Mouse (Mus musculus) spleen, postnatal 4 days (tissue): ENCODE data around the gene Rbfox3.
A peak's percentile ranks its signal among the peaks of the same experiment; 100 is the strongest.

ENCODE experiments used
- DNase-seq, 2 experiments: peaks; one replicate each; pipeline ENCODE4 v3.0.0; 2022; ENCODE audit warnings: low spot score in 2 of 2

Rbfox3 gene

GRCm38 (mm10) chr11:118760296-118760988 is 151.0 kb downstream of the Rbfox3 start:
- DNase-seq: no peak

- DNase-seq: no peak
Observed at GRCm38 (mm10) chr11:118759228-118759627, 152.2 kb downstream of the Rbfox3 start.

- DNase-seq: no peak
Observed at GRCm38 (mm10) chr11:118758277-118758990, 153.0 kb downstream of the Rbfox3 start.

GRCm38 (mm10) chr11:118757488-118757887 is 153.9 kb downstream of the Rbfox3 start:
- DNase-seq: no peak

GRCm38 (mm10) chr11:118755003-118755402 is 156.4 kb downstream of the Rbfox3 start:
- no peak for DNase-seq

GRCm38 (mm10) chr11:118754535-118754934 is 156.9 kb downstream of the Rbfox3 start:
- no peak for DNase-seq

GRCm38 (mm10) chr11:118751879-118752616 is 159.3 kb downstream of the Rbfox3 start:
- DNase-seq: no peak

GRCm38 (mm10) chr11:118750745-118751330 is 160.6 kb downstream of the Rbfox3 start:
- DNase-seq: no peak

GRCm38 (mm10) chr11:118749541-118749940 is 161.9 kb downstream of the Rbfox3 start:
- no peak for DNase-seq

- DNase-seq: no peak
Observed at GRCm38 (mm10) chr11:118748622-118749021, 162.8 kb downstream of the Rbfox3 start.

GRCm38 (mm10) chr11:118745279-118745678 is 166.1 kb downstream of the Rbfox3 start:
- DNase-seq: no peak

GRCm38 (mm10) chr11:118744782-118745181 is 166.6 kb downstream of the Rbfox3 start:
- no peak for DNase-seq

- no peak for DNase-seq
Observed at GRCm38 (mm10) chr11:118742762-118743161, 168.6 kb downstream of the Rbfox3 start.

GRCm38 (mm10) chr11:118741262-118741661 is 170.1 kb downstream of the Rbfox3 start:
- no peak for DNase-seq

- peak in 1 of 2 experiments; percentile 68 for DNase-seq
Observed at GRCm38 (mm10) chr11:118740001-118740400, 171.4 kb downstream of the Rbfox3 start.

GRCm38 (mm10) chr11:118738855-118739832 is 172.3 kb downstream of the Rbfox3 start:
- peak; percentile 44 to 75 for DNase-seq

- DNase-seq: no peak
Observed at GRCm38 (mm10) chr11:118738323-118738722, 173.1 kb downstream of the Rbfox3 start.

GRCm38 (mm10) chr11:118737821-118738220 is 173.6 kb downstream of the Rbfox3 start:
- DNase-seq: no peak

GRCm38 (mm10) chr11:118736993-118737392 is 174.4 kb downstream of the Rbfox3 start:
- no peak for DNase-seq

- no peak for DNase-seq
Observed at GRCm38 (mm10) chr11:118731655-118732054, 179.7 kb downstream of the Rbfox3 start.

GRCm38 (mm10) chr11:118729373-118729772 is 182.0 kb downstream of the Rbfox3 start:
- peak in 1 of 2 experiments; percentile 23 for DNase-seq
